Mouse (Mus musculus): Measurements from ENCODE around the gene Gm49366.

- TF ChIP-seq CTCF (IDR thresholded peaks at IDR 0.05; ENCODE audit: insufficient read depth, low read length) (no peak), POLR2A (IDR thresholded peaks at IDR 0.05; ENCODE audit: borderline replicate concordance, extremely low read depth, low read depth, low read length) (no peak)
Measured at GRCm38 (mm10) chr12:84062336-84062735, 23.6 kb downstream of the Gm49366 start.

Data from lung, adult 2 months (tissue).